Mouse (Mus musculus) heart, adult 9 months (tissue): ENCODE data around the gene Tas2r122.
"Not testable (repeated sequence)": the region's sequence is repeated elsewhere in the genome, so short reads cannot be mapped to it uniquely, and the experiment has no call there.

Experiments
- DNase-seq, 2 experiments: peaks; one replicate each; pipeline ENCODE4 v3.0.0; 2022; ENCODE audit warnings: low spot score in 2 of 2

The Tas2r122 gene

GRCm38 (mm10) chr6:132711828-132712227 is at the start of gene Tas2r122:
Tas2r122 (minus strand) TSS chr6:132711928.
- no peak for DNase-seq

- DNase-seq = no peak
Measured at GRCm38 (mm10) chr6:132754430-132754829, 42.7 kb upstream of the Tas2r122 start, which contains the start of gene Tas2r124. Tas2r124 (plus strand) TSS chr6:132754730.

- no peak for DNase-seq
Measured at GRCm38 (mm10) chr6:132750206-132750605, 38.5 kb upstream of the Tas2r122 start.

GRCm38 (mm10) chr6:132737935-132738334 is 26.2 kb upstream of the Tas2r122 start, which contains the start of gene Tas2r115:
Tas2r115 (minus strand) TSS chr6:132738035.
- no peak for DNase-seq

GRCm38 (mm10) chr6:132700907-132701306 is 10.8 kb downstream of the Tas2r122 start, which contains the start of gene Tas2r121:
Tas2r121 (minus strand) TSS chr6:132701007.
- no peak for DNase-seq

GRCm38 (mm10) chr6:132691596-132691995 is 20.1 kb downstream of the Tas2r122 start:
- DNase-seq = not testable (repeated sequence)
